Mouse (Mus musculus): Measurements from ENCODE around the gene Traip.

DNA sequence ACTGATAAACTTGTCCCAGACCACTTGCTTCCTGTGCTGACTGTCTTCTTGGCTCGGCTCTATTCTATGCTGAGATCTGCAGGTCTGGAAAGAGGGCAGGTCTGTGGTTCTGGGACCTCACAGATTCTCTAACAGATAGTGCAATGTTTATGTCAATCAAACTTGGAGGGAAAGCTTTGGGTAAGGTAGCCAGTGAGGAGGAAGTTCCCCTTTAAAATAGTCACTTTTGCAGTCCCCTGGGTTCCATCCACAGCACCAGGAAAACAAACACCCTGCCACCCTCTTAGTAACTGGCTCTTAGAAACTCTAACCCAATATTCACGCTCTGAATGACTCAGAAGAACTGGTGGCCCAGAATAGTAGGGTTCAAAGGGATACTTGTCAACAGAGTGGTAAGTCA lies 44.5 kb downstream of the Traip start:
- TF ChIP-seq CTCF (IDR thresholded peaks at IDR 0.05; ENCODE audit: low read depth, low read length) (no peak), POLR2A (IDR thresholded peaks at IDR 0.05; ENCODE audit: extremely low read depth, insufficient read depth, low read length) (no peak)

Measured in liver, adult 2 months (tissue).